Mouse (Mus musculus) retina, adult 2 months (tissue): ENCODE data around the gene Rcn3.
"Not testable (repeated sequence)": the region's sequence is repeated elsewhere in the genome, so short reads cannot be mapped to it uniquely, and the experiment has no call there.

ENCODE experiments used
- DNase-seq: peaks from one replicate; pipeline ENCODE4 v3.0.0-alpha.2; 2012; ENCODE audit warnings: low read depth, low spot score

The Rcn3 gene

GRCm38 (mm10) chr7:45124224-45125143, 32.5 kb upstream of the Rcn3 start, which contains the start of gene Rps11:
Rps11 (minus strand) TSS chr7:45124439.
- peak; percentile 100 for DNase-seq

- no peak for DNase-seq
Measured at GRCm38 (mm10) chr7:45123186-45123570, 31.2 kb upstream of the Rcn3 start.

DNA sequence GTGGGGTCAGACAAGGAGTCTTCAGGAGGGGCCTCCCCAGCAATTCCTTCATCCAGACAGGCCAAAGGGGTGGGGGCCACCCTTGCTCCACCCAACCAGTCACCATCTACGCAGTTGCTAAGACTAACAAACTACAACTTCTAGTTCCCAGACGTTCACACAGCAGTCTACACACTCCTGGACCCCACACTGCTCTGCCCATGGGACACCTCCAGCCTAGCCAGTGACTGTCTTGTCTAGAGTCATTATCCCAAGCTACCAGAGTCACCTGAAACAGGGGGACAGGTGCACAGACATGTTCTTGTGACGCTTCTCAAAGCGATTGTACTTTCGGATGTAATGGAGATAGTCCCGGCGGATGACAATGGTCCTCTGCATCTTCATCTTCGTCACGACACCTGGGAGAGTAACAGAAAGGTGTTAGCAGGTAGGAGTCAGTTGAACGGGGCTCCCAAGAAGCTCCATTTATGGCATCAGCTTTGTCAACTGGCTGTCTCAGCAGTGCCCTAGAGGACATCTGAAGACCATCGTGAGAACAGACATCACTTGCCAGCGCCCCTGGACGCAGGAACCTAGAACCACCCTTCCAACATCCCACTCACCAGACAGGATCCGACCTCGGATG, 30.7 kb upstream of the Rcn3 start:
- DNase-seq: no peak

- no peak for DNase-seq
Measured at GRCm38 (mm10) chr7:45121966-45122365, 29.9 kb upstream of the Rcn3 start.

GRCm38 (mm10) chr7:45121404-45121803, 29.4 kb upstream of the Rcn3 start:
- no peak for DNase-seq

DNA sequence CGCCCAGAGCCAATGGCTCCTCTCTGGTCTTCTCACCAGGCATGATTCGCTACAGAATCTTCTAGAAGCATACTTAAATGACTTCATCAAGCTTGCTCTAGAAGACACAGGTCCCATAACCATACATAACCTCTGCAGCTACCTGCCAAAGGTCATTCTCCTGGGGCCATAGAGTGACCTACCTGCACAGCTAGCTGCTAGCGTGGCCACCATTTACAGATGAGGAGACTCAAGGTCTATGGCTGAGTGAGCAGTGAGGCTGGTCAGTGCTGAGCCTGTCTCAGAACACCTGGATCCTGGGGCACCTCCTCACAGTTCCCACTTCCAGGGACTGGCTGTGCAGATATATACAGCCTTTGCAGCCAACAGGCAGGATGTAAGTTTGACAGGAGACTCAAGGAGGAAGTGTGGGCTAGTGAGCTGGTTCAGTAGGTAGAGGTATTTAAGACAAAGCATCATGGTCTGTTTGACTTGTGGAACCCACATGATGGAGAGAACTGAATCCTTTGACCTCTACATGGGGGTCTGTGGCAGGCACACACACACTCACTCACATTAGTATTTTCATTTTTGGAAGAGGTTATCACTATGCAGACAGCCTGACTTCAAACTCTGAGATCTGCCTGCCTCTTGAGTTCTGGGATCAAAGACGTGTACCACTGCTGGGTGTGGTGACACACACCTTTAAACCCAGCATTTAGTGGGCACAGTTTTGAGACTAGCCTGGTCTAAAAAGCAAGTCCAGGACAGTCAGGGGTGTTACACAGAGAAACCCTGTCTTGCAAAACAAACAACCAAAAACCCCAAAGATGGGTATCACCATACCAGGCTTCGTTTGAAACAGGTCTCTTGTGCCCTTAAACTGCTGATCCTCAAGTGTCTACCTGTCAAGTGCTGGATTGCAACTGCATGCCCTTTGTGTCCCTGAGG, 28.0 kb upstream of the Rcn3 start:
- no peak for DNase-seq

DNA sequence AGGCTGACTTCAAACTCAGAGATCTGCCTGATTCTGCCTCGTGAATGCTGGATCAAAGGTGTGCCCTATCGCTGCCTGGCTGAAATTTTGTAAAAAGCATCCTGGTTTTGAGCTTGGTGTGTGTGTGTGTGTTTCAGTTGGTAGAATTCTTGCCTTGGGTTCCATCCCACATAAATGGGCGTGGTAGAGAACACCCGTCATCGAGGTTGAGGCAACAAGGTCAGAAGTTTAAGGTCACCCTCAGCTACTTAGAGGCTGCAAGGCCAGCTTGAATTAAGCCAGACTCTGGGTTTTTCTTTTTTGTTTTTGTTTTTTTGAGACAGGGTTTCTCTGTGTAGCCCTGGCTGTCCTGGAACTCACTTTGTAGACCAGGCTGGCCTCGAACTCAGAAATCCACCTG, 26.3 kb upstream of the Rcn3 start:
- DNase-seq: no peak

DNA sequence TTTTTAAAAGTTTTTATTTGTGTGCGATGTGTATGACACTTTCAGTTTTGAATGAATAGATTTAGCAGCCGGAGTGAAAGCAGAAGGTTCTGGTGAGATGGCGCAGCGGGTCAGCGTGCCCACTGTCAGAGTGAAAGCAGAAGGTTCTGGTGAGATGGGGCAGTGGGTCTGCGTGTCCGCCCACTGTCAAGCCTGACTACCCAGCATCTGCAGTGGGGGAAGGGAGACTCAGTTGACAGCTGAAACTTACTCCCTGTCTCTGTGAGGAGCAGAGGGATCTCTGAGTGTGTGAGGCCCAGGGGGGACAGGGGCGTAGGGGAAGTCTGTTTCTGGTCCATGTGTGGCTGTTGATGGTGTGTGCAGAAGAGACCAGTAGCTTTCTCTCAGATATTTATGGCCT, 25.5 kb upstream of the Rcn3 start:
- no peak for DNase-seq

DNA sequence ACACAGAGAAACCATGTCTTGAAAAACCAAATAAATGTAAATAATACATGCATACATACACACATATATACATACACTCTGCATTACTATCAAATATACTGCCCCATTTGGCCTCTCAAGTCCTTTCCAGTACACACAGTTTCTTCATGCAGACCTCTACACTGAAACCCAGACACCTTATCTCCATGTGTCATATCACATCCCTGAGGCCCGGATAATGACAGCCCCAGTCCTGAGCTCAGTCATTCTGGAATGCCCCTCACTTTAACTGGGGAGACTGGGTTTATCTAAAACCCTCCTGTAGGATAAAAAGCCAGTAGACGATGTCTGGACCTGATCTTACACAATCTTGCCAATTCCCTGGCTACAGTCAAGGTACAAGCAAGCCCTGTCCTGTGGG, 21.5 kb upstream of the Rcn3 start:
- DNase-seq: no peak

- DNase-seq: no peak
Measured at GRCm38 (mm10) chr7:45112529-45112928, 20.5 kb upstream of the Rcn3 start.

- DNase-seq: no peak
Measured at GRCm38 (mm10) chr7:45111940-45112339, 19.9 kb upstream of the Rcn3 start.

DNA sequence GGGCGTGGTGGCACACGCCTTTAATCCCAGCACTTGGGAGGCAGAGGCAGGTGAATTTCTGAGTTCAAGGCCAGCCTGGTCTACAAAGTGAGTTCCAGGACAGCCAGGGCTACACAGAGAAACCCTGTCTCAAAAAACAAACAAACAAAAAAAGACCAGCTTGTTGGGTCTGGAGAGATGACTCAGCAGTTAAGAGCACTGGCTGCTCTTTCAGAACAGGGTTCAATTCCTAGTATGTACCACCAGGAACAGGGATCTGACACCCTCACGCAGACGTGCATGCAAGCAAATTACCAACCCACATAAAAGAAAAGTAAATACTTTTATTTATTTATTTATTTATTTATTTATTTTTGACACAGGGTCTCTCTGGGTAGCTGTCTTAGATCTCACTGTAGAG, 18.1 kb upstream of the Rcn3 start:
- DNase-seq: not testable (repeated sequence)

DNA sequence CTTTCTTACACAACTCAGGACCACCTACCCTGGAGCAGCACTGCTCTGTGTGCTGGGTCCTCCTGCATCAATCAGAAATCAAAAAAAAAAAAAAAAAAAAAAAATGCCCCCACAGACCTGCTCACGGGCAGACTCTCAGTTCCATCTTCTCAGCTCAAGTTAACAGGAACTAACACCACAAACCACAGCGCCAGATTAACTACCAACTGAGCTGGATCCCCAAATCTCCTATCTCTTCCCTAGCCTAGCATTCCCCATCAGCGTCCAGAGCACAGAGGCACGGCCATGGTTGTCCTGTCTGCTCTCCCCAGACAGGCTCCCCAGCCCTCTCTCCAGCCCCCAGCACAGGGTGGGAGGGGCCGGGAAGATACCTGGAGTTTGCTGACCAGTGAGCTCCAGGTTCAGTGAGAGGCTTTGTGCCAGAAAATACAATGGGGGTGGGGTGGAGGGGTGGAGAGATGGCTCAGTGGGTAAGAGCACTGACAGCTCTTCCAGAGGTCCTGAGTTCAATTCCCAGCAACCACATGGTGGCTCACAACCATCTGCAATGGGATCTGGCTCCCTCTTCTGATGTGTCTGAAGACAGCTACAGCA, 15.1 kb upstream of the Rcn3 start:
- DNase-seq: no peak

GRCm38 (mm10) chr7:45106441-45106840, 14.4 kb upstream of the Rcn3 start:
- no peak for DNase-seq

GRCm38 (mm10) chr7:45105491-45105890, 13.5 kb upstream of the Rcn3 start:
- DNase-seq: no peak

DNA sequence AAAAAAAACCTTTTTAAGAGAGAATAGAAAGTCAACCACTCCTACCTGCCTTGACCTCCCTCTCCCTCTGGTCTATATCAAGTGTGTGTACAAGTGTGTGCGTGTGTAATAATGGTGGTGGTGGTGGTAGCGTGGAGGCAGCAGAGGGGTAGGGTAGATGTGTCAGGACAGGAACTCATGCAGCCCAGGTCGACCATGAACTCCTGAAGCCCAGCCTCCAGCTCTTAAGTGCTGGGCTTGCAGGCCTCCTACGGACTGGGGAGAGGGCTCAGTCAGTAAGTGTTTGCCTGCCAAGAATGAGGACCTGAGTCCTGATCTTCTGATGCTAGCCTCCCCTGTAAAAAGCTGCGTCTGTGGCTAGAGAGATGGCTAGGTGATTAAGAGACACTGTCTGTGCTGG, 12.9 kb upstream of the Rcn3 start:
- no peak for DNase-seq

DNA sequence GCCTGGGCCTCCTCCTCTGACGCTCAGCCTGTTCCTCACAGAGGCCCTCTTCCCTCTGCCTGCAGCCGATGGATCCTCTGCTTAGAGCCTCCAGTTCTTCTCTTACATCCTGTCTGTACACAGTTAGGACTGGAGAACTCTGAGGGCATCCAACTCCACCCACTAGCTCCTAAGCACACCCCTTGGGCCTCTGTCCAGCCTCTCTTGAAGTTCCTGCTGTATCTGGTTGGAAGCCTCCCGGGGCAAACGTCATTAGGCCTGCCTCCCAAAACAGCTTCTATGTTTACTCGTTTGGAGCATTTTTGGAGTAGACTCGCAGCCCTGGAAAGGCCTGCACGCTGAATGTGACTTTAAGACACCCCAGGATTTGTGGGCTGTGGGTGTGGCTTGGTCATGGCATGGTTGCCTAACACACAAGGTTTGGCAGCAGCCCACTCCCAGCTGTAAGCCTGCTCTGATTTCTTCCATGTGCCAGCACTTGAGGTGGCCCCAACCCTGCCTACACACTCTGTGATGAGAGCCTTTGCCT, 11.7 kb upstream of the Rcn3 start, which contains the start of gene Fcgrt:
Gene Fcgrt, minus strand, starts transcription at position 200 of the 529 bp plus-strand sequence.
- DNase-seq: no peak

DNA sequence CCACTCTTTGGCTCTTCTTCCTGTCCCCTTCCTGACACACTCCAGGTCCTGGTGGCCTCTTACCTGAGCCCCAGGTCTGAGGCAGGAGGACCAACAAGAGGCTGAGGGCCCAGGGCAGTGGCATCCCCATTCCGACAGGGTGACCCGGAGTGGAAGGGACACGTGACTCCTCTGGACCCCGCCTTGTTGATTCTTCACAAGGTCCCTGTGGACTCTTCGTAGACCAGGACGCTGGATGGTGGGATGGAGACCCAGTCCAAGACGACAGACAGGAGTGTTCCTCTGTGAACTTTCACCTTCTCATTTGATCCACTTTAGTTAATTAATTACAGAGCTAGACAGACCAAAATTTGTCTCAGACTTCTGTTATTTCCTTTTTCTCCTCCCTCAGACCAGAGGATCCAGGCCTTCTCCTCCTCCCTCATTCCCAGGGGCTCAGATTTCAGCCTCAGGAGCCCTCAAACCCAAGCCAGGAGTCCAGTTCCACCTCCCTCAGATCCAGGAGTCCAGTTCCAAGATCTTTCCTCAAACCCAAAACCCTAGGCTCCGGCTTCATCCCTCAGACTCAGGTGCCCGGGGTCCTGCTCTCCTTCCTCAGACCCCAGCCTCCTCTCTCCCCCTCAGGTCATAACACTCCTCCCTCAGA, 11.0 kb upstream of the Rcn3 start:
- no peak for DNase-seq

DNA sequence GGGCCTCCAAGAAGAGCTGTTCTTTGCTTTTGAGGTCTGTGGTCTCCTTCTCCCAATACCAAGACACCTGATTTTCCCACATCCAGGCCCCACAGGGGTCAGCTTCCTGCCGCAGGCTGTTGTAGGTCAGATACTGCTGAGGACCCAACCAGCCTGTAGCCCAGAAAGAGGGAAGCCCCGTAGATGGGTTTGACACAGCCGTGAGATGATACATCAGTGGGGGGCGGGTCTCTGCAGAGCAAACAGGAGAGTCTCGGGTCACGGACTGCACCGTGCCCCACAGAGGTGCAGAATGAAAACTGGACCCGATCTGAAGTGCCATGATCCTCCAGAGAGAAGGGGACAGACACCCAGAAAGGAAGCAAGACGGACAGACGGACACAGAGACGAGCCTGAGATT, 10.4 kb upstream of the Rcn3 start:
- no peak for DNase-seq

- DNase-seq: no peak
Measured at GRCm38 (mm10) chr7:45100046-45100445, 8.0 kb upstream of the Rcn3 start.
